Mouse (Mus musculus) spleen, adult 18-20 months (tissue): ENCODE data around the gene Pi16.
"Not testable (repeated sequence)": the region's sequence is repeated elsewhere in the genome, so short reads cannot be mapped to it uniquely, and the experiment has no call there.

Experiments used
- DNase-seq, 2 experiments: peaks; one replicate each; pipeline ENCODE4 v3.0.0; 2022; ENCODE audit warnings: mixed read lengths in 2 of 2

Gene Pi16

DNA sequence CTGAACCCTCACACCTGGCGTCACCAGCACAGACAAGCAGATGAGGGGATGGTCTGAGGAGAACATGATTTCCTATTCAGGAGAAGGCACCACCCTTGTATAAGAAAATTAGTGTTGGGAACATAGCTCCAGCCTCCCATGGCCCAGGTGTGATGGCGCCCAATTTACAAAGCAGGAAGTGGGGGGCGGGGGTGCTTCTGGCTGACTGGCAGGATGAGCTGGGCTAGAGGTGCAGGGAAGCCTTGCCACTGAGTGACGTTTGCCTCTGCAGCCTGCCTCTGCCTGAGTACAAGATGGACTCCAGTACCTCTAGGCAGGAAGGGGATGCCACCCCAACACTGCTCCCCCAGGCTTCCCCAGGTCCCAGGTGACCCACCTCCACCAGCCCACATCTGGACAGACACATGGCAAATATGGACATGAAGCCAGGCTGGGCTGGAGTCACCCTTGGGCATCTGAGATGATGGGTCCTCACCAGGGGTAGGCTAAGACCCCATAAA, 14.8 kb downstream of the Pi16 start:
- DNase-seq: no peak

DNA sequence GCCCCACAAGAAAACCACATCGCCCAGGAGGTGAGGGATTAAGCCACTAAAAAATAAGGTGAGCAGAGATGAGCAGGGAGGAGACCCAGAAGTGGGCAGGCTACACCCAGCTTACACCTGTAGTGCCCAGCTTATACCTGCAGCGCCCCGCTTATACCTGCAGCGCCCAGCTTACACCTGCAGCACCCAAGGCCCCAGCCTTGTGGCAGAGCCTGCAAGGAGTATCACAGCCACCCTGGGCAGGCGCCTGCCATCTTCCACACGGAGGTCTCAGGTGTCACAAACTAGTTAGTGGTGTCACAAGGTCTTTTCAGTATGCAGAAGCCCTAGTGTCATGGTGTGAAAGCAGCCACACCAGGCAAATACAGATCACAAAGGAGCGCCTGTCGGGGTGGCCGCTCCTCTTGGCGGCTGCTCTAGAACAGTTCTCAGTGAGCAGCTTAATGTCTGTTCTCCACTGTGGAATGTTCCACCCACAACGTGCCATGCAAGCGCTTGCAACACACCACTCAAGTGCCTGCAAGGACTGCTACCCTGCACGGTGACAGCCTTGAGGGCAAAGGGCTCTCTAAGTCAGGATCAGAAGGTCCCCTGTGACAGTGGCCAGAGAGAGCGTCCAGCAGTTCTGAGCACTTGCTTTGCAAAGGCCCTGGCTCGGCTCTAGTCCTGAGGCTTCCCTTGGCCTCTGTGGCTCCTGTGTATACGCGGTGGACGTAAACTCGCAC, 18.9 kb downstream of the Pi16 start:
- DNase-seq: no peak

DNA sequence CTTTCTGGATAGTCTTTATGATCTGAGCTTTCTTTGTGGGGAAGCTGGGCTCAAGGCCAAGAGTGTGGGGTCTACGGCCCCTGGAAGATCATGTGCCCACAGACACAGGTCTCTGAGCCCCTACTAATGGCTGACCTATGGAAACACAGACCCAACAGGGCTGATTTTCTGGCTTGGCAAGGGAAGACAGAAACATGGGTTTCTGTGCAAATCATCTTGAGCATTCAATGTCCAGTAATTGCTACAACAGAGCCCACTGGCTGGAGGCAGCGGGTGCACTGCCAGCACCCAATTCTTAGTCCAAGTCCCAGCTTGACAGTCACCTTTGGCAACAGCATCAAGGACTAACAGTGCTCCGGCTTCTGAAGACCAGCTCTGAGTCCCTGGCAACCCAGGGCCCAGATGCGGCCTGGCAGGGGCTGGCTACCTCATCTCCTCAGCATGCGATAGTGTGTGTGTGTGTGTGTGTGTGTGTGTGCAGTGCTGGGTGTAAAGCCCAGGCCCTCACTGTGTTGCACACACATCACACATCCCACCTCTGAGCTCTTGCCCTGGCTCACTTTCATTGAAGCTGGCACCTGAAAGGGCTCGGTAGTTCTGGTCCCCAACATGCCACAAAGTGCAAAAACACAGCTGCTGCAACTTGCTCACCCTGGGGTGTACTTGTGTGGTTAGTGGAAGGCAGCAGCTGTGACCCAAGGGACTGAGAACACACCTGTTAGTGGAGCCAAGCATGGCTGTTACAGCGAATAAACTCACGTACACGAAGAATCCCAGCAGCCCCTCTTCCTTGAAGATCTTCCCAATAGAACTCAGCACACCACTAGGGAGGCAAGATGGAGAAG, 20.7 kb downstream of the Pi16 start:
- DNase-seq: no peak

DNA sequence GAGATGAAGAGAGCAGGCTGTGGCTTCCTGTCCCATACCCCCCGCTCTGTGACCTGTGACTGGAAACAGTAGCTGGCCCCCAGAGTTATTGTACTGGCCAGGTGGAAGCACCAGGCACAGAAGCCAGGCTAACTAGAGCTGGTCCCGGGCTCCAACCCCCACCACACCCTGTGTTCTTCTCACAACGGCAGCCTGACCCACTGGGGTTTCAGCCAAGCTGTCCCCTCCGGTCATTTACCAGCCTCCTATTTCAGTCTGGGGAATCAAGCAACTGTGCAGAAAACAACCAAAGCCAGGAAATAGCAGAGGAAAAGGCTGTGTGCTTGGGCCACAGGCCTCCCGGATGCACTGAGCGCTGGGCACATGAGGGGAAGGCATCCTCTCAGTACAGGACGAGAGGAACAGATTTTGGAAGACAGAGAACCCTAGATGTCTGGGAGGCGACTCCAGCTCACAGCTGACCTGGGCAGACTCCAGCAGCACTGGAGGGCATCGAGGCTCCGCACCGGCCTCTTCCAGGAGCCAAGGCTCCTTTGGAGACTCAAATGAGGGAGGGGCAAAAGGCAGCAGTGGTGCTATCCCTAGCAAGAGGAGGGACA, 21.8 kb downstream of the Pi16 start:
- DNase-seq: no peak

DNA sequence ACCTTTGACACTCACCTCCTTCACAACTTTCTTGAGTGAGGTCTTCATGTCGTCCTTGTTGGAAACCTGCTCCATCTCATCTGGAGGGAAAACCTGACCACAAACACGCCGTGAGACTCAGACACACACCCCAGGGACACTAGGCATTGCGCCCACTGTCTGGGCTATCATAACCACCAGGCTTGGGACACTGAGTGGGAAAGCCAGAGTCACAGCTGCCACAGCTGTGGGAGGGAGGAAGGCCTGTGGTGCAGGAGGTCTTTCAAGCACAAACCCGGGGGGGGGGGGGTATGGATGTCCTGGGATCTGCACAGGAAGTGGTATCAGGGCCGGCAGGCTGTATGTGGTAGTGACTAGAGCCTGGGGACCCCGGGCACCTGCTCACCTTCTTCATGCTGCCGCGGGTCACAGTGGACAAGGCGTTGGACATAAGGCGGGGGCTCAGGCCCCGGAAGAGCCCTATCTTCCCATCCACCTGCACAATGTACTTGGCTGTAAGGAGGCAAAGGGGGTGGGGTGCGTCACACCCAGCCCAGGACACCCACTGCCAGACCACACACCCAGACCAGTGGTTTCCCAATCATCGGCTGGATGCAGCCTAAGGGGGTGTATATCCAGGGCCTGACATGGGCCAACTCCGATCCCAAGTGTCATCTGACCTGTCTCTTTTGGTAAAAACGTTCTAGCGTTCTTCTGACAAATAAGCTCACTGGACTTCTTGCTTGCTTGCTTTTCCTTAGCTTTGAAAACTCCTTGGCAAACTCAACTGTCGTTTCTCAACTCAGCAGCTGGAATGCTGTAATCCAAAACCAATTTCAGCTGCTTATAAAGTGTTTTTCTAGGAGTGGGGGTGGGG, 23.2 kb downstream of the Pi16 start:
- no peak for DNase-seq

DNA sequence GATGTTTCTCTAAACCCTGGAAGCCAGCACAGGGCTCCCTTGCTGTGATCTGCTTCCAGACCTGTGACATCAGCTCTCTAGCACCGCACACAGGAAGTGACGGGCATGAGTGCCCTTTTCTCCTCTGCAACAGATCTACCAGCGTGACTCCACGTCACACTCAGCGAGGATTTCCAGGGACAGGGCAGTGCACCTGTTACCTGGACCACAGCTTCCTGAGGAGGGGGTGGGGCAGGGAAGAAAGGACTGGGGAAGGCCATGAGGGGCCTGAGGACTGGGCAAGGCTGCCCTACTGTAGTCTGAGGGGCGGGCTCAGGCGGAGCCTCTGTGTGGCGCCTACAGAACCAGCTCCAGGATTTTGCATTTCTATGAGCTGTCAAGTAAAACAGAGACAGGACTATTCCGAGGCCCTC, 24.1 kb downstream of the Pi16 start:
- peak in 1 of 2 experiments; percentile 32 for DNase-seq

DNA sequence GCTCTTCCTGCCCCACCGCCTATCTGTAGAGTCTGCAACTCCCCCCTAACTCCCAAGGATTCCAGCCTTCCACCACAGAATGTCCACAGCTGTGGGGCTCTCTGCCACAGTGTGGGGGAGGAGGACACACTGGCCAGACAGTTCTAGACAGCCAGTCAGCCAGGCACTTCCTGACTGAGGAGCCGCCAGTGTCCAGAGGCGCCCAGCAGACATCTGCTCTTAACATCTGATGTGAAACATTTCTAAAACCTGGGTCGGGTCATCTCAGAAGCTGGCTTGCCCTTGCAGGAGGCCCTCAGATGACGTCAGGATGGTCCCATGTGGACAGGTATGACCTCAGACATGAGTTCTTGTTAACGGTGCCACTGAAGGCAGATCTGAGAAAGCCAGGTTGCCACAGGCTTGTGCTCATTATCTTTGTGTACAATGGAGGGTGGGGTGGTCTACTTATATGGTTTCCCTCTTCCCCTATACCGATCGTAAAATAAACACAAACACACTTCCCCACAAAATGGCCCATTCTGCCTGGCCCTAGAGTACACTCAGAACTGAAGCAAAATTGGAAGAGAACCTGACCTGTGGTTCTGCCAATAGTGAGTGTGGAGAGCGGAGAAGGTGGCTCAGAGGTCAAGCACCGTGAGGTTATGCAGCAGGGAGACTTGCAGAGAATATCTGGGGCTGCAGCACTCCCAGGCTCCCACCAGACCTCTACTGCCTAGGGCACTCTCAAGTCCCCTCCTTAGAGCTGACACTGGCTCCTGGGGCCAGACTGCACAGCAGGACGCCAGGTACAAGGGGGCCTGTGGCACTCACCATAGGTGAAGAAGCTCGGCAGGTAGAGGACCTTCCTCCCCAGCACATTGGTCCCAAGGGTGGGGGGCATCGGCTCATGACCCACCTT, 24.8 kb downstream of the Pi16 start:
- DNase-seq: no peak

DNA sequence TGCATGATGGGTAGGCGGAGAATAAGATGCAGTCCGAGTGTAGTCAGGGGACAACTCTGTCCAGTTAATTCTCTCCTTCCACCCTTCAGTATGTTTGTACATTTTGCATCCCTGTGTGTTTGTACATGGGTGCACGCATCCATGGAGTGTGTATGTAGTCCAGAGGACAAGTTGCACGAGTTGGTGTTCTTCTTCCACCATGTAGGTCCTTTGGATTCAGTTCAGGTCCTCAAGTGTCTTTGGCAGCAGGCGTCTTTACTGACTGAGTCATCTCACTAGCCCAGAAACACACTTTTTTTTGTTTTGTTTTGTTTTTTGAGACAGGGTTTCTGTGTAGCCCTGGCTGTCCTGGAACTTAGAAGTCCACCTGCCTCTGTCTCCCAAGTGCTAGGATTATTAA, 25.8 kb downstream of the Pi16 start:
- no peak for DNase-seq

DNA sequence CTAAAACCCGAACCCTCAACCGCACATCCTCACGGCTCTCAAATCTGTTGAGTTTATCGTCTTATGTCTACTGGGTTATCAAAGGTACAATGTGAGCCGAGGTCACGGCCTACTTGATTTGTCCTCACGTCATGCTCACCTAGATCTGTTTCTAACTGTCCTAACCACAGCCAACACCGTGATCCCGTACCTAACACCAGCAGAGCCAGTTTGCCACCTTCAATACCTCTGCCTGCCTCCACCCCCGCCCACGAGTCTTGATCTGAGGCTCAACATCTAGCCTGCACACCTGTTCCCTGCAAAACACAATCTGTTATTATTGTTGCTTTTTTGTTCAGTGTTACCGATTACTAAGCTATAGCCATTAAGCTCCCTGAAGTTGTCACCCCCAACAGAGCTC, 27.8 kb downstream of the Pi16 start:
- DNase-seq: no peak

DNA sequence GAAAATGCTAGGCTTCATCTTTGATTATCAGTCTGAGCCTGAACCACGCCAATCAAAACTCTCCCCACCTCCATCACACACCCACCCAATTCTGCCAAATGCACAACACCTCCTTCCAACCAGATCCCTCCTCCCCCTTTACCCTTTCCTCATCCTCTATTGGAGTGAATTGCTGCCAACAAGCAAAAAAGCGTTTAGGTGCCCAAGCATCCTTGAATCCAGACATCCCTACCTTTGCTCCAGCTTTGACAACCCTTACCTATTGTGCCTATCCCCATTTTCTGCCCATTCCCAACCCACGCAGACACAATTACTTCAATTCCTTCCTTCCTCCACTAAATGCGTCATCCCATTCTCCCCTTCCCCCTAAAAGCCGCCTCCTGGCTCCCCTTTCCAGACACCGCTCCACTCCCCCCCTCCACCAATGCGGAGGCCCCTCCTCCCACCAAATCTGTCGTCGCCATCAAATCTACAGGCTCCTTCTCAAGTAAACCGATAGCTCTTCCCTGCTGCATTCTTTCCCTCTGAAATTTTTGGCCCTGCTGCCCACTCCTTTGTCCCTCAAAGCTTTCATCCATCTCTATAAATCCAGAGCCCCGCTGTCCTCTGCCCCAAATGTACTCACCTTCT, 29.1 kb downstream of the Pi16 start:
- no peak for DNase-seq

DNA sequence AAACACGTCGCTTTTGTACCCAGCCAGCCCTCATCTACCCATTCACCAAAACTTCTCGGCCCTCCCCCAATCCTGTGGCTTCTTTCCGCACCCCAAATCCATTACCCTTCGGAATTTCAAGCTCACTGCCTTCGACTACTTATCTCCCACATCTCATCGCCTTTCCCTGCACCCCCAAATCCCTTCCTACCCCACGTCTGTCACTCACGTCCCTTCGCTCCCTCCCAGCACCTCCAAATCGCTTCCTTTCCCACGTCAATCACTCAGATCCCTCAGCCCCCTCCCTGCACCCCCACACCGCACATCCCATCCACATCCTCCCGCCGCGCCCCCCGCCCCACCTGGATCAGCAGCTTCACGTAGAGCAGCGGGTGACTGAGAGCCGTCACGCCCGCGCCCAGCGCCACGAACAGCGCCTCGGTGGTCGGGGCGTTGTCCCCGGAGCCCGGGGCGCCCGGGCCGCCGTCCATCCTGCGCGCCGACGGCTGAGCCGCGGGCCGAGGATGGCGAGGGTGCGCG, 29.7 kb downstream of the Pi16 start:
- no peak for DNase-seq

DNA sequence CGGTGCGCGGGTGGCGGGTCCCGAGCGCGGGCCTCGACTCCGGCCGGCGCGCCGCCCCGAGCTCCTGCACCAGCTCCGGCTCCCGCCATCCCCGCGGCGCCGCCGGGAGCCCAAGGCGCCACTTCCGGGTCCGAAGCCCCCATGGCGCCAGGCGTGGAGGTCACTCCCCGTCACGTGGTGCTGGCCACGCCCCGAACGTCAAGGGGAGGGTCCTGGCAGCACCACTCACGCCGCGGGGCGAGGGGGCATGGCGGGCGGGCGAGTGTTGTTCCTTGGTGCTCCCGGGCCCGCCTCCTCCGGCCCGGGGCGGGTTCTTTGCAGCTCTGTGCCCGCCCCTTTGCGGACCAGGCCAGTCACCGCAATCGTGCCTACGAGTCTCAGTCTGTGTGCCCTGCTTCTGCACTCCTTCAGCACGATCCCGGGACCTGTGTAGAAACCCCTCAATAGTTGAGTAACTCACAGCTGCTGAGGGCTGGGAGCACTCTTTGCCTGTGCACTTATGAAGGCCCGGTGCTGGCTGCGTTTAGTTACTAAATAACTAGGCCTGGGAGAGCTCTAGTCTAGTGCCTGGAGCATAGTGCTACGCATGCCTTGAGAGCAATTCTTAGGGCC, 30.3 kb downstream of the Pi16 start, which contains the start of gene Mtch1:
TSS of gene Mtch1 (minus strand) at position 290 of the 612 bp plus-strand sequence.
- peak; percentile 100 for DNase-seq

DNA sequence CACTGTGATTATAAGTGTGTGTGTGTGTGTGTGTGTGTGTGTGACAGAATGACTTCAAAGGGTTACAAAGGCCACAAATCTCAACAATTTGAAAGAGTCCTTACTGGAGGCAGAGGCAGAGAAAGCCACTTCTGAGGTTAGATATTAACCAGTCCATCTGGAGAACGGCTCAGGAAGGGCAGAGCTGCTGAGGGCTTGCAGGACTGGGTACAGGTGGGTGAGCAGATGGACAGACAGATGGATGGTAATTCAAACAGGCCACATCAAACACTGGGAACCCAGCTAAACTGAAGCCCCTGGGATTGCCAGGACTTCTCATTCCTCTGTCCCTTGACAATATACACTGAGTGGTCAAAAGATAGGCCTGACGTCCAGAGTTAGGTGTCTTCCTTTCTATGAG, 31.5 kb downstream of the Pi16 start:
- DNase-seq: no peak

DNA sequence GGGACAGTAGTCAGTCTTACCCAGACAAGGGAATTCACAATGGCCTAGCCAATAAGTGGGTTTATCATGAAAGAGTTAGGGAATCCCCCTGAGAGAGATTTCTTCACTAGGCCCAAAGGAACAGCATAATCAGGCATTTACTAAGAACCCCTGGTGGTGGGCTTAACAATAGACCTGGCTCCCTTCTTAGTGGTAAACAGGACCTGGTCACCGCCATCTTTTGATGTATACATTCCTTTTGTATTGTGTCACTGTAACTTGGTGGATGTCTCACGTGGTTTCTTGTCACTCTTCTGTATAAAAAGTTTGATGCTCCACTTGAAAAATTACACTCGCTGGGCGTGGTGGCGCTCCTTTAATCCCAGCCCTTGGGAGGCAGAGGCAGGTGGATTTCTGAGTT, 33.6 kb downstream of the Pi16 start:
- DNase-seq: not testable (repeated sequence)

DNA sequence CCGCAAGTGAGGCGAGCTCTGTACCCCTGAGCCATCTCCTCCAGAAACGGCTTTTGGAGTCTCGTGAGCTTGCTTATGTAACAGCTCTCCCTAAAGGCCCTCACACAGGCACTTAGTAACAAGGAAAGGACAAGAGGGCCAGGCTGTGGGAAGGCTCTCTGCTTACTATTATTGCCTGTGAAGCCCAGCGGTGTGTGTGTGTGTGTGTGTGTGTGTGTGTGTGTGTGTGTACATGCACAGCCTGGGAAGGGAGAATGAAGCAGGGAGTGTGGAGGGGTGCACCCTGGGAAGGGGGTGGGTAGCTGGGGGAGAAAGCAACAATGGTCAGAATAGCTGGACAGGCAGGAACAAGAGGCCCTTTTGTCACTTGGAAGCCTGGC, 38.0 kb downstream of the Pi16 start:
- no peak for DNase-seq

DNA sequence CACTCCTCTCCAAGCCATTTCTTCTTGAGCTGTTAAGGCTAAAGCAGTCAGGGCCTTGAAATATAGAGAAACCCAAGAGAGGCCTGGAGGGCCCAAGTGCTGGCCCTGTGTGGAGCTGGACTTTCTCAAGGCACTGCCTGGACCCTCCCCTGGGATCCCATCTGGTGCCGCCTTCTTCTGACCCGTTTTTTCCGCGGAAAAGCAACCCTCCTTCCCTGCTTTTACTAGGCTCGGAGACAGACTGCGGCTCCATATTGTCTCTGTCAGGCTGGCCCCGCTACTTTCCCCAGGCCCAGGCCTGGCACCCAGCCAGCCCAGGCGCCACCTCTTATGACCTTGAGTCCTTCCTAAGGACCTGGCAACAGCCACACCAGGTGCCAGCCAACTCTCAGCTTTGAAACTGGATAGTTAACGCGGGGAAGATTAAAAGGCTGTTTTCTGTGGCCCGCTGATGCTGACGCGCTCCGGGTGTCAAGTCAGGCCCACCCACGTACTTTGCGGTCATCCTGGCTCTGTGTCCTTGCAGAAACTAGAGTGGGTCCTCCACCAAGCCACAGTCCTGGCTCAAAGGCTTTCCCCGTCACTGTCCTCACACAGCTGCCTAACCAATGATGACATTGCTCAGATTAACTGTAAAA, 38.5 kb downstream of the Pi16 start:
- DNase-seq: no peak

DNA sequence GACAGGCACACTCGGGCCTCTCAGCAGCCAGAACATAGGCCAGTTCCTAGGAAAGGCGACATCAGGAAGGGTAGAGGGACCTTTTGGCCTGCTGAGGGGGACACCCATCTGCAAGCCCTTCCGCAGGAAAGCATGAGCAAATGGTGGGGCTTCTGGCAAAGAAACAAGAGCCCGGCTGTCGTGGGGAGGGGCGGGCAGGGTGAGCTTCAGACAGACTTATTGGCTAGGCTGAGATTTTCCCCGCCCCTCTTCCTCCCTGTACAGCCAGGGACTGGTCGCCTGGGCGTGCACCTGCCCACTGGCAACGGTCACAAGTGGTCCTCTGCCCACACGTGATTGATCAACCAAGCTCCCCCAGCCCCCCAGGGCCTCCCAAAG, 39.0 kb downstream of the Pi16 start:
- no peak for DNase-seq

DNA sequence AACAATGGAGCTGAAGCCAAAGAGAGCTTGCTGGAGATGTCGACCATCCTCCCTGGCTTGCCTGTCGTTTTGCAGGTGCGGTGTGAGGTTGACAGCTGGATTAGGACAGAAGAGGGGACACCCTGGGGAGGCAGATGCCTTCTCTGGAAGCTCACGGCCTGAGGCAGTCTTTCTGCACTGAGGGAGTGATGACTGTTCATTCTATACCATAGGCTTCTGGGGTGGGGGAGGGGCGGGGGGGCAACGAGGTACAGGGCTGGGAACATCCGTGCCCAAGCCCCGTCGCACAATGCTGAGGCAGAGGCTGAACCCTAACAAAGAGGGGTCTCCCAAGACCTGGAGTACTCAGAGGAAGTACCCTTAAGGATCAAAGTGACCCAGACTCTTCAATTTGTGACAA, 39.4 kb downstream of the Pi16 start:
- no peak for DNase-seq

DNA sequence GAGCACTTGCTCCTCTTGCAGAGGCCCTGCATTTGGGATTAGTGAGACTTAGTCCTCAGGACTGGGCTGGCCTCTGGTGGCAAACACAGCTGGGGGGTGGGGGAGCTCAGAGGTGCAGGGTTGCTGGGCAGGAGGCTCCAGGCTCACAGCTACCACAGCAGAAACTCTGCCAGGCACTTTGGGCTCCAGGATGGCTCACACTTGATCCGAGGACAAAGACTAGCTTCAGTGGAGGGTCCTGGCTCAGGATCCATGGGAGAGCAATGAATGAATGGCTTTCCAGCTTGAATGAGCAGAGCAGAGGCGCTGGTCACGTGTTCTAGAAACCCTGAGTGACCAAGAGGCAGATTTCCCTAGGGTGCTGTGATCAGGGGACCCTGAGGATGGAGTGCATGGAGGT, 41.4 kb downstream of the Pi16 start:
- no peak for DNase-seq

DNA sequence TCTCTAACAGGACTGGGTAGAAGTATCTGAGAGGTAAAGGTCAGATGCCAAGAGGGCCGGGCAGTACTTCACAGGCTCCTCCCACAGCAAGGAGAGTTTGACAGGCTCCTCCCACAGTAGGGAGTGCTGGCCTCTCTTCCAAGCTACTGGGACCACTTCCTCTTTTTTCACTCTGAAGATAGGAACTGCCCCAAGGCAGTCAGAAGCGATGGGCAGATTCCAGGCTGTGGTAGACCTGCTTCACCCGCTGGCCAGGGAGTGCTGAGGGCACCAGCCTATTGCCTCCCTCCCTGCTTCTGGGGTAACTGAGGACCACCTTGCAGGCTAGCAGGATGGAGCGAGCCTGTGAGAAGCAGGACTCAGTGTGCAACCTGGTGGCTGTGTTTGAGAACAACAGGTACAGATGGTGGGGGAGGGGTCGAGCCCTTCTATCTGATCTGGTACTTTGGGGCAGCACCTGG, 43.3 kb downstream of the Pi16 start, which contains the start of gene Fgd2:
TSS of gene Fgd2 (plus strand) at position 154 of the 461 bp plus-strand sequence.
- peak; percentile 50 to 52 for DNase-seq
